Mouse (Mus musculus): Measurements from ENCODE around the gene Olfr1396.

GRCm38 (mm10) chr11:49124169-49124568, 9.5 kb upstream of the Olfr1396 start:
- no peak for TF ChIP-seq POLR2A (IDR thresholded peaks at IDR 0.05; ENCODE audit: insufficient read depth, low read depth, low read length)
- no peak for TF ChIP-seq CTCF (IDR thresholded peaks at IDR 0.05; ENCODE audit: insufficient read depth, low read depth, low read length)
